Mouse (Mus musculus) T-helper 17 cell (primary cell): ENCODE results near the gene Itgb5.

ENCODE experiments used
- in situ Hi-C, 2 experiments: fragments of 300-600 bp; cut with MboI, MseI; formaldehyde crosslinking; loops; 1 replicate in 1 of 2; 2 replicates in 1 of 2; pipeline ENCODE4 v1.15.1; 2025; ENCODE audit warnings: high pct_unique_total_duplicates in 2 of 2

The Itgb5 gene

DNA sequence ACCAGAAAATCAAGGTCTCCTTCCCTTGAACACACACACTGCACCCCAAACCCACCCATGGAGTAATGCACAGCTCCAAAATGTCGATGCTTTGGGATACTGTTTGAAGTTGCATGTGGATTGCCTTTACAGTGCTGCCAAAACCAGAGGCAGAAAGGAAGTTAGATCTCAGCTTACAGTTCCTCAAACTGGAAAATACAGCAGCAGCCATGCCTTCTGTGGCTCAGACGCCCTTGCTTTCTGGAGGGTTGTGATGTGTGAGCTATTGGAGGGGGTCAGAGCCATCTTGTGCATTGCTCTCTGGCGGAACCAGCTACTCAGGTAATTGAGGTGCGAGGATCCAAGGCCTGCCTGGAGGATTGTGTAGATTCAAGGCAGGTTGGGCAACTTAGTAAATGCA lies 107.4 kb downstream of the Itgb5 start:
- in situ Hi-C loops = no loop called here

DNA sequence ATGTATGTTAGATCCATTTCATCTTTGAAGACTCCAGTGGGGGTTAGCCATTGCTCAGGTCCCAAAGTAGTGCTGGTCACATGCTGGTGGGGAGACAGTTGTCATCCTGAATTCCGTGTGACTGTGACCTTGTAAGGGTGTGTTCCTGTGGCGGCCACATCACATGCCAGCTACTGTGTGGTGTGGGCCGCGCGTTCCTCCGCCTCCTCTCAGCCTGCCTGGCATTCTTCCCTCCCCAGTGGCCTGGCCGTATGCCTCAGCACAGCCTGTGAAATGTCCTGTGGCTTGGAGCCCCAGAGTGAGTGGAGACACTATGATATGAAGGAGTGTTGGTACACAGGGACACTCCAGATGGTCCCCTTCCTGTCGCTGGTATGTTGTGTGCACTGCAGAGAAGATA lies 108.1 kb downstream of the Itgb5 start:
- in situ Hi-C loops = no loop called here

DNA sequence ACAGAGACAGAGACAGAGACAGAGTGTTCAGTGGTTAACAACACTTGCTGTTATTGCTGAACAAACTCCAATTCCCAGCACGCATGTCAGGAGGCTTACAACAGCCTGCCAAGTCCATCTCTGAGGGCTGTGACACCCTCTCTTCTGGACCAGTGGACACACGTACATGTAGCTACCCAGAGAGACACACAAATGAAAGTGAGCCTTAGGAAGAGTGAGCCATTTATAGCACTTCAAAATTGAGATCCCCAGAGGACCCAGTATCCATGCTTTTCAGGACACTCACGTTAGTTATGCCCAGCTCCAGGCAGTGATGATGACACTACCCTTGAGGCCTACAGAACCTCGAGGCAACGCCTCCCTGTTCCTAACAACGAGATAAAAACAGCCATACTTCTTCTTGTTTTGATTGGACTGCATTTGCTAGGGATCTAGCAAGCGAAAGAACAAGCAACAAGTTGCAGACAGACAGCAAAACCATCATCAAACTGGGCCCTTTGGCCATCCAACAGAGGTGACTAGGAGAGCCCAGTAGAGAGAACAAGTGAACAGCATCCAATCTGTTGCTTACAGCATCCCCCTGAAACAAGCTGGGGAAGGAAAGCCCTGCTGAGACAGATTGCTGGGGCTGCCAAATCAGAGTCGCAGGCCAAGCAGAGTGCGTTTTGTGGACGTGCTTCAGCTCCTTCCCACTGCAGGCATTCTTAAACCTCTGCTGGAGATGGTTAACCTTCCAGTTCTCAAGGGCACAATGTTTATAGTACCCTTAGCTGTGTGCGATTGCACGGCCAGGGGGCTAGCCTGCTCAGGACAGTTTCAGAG lies 109.1 kb downstream of the Itgb5 start:
- in situ Hi-C loops = no loop called here

DNA sequence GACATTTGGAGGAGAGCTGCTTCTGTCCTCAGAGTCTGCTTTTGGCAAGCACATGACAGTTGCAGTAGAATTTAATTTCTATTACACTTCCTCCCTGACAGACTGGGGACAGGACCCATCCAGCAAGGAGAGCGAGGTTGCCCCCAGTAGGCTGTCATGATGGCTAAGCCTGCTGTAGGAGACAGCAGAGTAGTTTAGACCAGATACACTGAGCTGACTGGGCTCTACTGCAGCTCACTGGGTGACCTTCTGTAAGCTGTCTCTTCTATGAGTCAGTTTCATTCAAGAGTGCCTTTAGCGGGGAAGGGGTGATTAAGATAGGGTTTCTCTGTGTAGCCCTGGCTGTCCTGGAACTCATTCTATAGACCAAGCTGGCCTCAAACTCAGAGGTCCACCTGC lies 109.7 kb downstream of the Itgb5 start:
- in situ Hi-C loops = no loop called here

DNA sequence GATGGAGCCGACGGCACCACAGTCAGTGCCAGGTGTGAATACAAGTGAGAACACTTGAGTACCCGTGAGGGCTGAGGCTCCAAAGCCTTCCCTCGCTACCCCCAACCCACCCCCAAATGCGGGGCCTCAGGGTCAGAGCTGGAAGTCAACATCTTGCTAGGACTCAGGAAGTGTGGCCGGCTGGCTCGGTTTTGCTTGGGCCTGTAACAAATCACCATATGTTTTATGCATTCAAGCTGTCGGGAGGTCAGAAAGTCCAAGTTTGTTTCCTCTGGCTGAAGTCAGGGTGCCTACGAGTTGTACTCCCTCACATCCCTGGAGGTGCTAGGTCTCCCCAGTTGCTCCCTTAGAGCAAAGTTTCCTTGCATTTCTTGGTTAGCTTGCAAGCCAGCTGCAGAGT lies 110.2 kb downstream of the Itgb5 start:
- in situ Hi-C loops = no loop called here

DNA sequence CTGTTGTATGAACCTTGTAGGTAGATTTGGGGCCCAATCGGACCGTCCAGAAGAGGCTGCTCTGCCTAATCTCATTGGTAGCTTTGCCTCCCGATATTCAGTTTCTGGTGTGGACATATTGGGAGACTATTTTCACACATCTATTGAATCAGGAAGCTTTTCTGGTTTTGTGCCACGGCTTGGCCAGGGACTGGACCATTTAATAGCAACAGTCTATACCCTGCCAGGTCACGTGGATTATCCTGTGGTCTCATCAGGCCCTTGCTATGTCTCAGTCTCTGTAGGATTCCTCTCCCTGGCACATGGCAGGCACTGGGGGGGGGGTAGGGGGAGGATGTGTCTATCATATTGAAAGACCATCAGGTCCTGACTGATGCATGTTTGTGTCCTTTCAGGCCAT lies 110.6 kb downstream of the Itgb5 start:
- in situ Hi-C loops = no loop called here

DNA sequence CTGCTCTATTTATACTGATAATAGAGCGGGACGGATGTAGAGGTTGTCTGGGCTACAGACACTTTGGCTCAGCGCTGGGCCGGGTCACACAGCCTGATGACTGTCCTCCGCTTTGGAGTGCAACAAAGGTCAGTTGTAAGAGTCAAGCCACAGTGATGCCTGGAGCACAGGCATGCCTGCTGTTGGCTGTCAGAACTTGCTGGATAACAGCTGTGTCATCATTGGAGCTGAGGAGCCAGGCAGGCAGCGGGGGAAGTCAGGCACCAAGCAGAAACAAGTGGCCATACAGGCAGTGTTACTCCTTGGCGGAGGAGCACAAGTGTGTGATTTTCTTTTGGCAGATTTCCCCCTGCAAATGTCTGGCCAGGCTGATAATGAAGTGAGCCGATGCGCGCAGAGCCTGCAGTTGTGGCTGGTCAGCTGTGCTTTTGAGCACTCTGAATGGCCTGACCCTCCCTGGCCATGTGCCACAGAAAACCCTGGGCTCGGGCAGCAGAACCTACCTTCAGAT lies 111.9 kb downstream of the Itgb5 start:
- in situ Hi-C loops = no loop called here

DNA sequence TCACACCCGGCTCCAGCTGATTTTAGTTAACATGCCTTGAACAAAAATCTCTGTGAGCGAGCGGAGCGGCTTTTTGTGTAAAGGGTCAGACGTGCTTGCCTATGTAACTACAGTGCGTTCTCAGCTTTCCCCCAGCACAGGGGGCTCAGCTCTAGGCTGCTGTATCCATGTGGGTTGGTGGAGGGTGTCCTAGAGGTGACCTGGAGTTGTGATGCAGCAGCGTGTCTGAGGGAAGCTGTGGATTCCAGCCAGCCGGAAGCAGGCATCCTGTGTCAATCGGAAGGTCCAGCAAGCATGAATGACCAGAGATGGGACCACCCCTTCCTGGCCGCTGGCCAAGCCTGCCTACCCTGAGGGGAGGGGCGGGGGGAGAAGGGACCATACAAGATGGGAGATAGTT lies 112.9 kb downstream of the Itgb5 start:
- in situ Hi-C loops = no loop called here

DNA sequence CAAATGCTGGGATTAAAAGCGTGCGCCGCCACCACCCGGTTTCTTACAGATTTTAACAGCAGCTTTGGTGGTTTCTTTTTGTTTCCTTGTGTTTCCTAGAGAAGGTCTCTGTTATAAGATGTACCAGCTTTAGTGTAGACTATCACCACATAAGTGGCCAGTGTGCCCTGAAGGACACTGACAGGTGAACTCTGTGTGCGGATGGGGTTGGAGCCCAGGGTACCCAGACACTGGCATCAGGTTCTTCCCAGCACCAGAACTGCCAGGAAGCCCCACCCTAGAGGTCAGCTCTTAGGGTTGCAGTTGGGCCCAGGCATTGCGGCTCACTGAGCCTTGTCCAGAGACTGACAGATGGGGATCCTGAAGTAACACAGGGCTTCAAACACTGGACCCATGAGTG lies 113.9 kb downstream of the Itgb5 start:
- in situ Hi-C loops = no loop called here

DNA sequence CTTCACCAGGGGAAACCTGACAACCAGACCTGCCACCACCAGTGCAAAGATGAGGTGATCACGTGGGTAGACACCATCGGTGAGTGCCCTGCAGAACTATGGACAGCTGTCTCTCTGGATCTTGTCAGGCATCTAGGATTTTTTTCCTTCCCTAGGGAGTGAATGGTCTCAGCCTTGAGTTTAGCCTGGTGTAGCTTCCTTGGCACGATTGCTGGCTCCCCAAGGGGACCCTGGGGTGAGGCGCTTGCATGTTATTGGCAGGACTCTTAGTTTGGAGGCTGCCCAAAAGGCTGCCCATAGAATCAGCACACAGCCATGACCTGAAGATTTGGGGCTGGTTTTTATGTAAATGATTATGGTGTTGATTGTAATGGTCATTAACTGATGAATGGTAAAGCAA lies 114.7 kb downstream of the Itgb5 start:
- in situ Hi-C loops = no loop called here

DNA sequence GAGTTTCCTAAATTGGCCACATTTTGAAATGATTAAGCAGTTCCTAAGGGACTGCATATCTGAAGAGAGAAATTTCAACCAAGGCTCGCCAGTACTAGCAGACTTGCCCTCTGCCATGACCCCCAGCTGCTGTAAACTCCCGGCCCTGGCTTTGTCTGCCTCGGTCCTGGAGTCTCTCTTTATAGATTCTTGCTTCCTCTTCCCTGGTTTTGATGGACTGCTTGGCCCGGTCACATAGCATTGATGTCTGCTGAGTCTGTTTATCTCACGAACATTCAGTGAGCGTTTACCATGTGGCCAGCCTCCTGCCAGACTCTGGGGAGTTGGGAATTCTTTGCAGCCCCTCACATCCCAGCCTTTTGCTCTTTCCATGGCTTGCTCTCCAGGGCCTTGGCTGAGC lies 115.3 kb downstream of the Itgb5 start:
- in situ Hi-C loops = loop anchor here (5.0 kb wide), 2 partner anchors 117 to 122 kb away; partner anchors contain the start of gene Itgb5 (in 1 of the 2)

DNA sequence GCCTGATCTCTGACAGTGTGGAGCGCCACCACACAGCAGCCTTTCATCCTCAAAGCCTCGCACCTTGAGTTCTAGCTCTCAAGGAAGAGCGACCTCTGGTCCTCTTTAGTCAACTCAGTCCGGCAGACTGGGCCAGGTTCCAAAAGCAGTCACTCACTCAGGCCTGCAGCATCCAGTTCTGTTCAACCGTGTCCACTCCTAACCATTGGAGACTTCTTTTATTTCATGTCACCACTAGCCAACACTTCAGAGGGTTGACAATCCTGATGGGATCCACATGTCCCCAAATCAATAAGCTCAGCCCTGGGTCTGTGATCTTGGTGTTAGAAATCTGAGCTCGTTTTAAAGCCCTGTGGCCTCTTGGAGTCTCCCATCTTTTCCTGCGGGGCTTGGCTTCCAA lies 116.6 kb downstream of the Itgb5 start:
- in situ Hi-C loops = loop anchor here (5.0 kb wide), 2 partner anchors 119 to 124 kb away; partner anchors contain the start of gene Itgb5 (in 1 of the 2)

DNA sequence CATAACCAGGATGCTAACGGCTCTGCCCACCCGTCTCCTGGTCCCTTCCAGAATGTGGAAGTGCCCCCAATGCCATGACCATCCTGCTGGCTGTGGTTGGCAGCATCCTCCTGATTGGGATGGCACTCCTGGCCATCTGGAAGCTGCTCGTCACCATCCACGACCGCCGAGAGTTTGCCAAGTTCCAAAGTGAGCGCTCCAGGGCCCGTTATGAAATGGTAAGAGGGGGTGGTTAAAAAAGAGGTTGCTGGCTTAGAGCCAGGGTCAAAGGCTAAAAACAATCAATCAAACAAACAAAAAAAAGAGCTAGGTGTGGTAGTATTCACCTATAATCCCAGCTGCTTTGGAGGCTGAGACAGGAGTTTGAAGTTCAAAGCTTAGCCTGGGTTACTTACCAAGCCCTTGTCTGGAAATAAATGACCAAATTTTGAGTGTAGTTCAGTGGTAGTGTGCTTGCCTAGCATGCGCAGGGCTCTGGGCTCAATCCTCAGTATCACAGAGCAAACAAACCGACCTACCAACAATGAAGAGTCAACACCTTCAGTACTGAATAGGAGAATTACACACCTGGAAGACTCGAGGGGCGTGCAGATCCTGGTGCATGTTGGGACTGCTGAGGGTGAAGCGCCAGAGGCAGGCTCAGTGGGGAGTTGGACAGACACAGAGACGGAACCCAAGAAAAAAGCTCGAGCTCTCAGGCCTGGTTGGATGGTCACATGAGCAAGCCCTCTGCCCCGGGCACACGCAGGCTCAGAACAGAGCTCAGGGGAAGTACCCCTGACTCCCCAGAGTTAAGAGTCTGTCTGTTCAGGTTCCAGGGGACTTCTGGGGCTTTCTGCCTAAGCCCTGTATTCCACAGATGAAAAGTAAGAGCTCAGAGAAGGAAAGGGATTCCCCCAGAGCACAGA lies 118.5 kb downstream of the Itgb5 start:
- in situ Hi-C loops = loop anchor here (5.0 kb wide), 2 partner anchors 121 to 126 kb away; partner anchors contain the start of gene Itgb5 (in 1 of the 2)

DNA sequence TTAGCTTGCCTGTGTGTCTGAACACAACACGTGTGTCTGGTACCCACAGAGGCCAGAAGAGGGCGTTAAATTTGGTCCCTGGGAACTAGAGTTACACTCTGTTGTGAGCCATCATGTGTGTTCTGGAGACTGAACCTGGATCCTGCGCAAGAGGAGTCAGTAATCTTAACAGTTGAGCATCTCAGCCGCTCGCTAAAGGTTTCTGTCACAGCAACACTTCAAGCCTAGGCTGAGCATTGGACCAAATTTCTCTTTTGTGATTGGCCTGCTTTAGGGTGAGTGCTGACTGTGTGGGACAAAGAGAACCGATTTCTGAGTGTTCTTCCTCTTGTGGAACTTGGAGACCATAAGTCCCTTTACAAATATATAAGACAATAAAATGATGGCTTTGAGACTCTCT lies 120.9 kb downstream of the Itgb5 start:
- in situ Hi-C loops = loop anchor here in 1 of 2 experiments (25.0 kb wide), 1 partner anchor 1513 kb away; the partner anchor contains the start of gene Pcyt1a

DNA sequence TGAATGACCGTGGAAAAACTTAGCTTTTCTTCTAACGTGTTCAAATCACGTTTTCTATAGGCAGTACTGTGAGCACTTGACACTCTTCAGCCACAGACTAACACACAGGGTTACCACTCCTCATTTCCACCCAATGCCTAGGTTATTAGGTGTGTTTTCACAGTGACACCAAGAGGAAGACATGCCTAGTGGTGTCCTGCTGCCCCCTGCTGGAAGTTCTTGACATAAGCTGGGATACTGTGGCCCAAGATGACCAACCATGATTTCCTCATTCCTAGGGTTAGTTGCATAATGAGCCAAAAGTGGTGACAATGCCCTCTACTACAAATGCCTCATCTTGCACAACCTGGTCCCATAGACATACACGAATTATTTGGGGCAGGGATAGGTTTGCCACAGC lies 121.4 kb downstream of the Itgb5 start:
- in situ Hi-C loops = loop anchor here in 1 of 2 experiments (25.0 kb wide), 1 partner anchor 1514 kb away; the partner anchor contains the start of gene Pcyt1a

DNA sequence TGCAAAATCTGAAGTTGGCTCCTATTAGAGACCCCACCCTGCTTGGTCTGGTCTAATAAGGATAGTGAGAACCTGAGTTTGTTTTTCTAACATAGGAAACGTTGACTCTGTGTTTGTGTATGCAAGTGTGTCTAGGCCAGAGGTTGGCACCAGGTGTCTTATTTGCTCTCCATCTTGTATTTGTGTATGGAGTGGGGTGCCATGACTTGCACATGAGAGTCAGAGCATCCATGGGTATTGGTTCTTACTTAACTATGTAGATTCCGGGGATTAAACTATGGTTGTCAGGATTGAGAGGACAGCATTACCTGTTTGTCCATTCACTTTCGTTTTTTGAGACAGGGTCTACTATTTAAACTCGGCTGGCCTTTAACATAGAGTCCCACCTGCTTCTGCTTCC lies 123.5 kb downstream of the Itgb5 start:
- in situ Hi-C loops = loop anchor here in 1 of 2 experiments (25.0 kb wide), 1 partner anchor 1516 kb away; the partner anchor contains the start of gene Pcyt1a

DNA sequence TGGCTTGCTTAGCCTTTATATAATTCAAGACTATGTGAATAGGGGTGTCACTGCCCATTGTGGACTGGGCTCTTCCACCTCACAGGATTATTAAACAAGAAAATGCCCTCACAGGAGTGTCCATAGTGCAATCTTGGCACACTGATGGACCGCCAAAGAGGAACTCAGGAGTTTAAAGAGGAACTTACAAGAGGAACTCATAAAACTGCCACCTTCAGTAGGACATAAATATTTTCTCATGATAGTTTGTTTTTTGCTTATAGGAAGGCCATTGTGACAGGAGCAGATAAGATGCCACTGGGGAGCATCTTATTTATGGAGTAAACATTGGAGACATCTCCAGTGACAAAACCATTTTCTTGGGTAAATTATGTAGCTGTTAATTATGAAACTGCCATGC lies 125.3 kb downstream of the Itgb5 start:
- in situ Hi-C loops = loop anchor here in 1 of 2 experiments (25.0 kb wide), 1 partner anchor 1517 kb away; the partner anchor contains the start of gene Pcyt1a

DNA sequence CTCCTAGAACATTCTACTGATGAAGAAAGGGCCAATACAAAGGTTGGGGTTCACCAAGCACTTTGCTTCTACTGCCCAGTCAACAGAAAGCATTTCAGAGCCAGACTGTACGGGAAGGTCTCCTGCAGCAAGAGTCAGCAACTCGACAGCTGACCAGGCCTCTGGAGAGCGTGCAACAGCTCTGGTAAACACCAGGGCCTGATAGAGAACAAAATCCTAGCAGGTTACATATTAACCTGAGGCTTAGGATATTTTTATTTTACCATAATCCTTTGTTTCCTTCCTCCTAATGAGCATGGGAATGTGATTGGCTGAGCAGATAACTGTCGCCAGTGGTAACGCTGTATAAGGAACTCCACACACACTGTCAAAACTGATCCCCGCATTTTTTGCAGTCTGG lies 134.0 kb downstream of the Itgb5 start:
- in situ Hi-C loops = loop anchor here in 1 of 2 experiments (25.0 kb wide), 1 partner anchor 1526 kb away; the partner anchor contains the start of gene Pcyt1a

DNA sequence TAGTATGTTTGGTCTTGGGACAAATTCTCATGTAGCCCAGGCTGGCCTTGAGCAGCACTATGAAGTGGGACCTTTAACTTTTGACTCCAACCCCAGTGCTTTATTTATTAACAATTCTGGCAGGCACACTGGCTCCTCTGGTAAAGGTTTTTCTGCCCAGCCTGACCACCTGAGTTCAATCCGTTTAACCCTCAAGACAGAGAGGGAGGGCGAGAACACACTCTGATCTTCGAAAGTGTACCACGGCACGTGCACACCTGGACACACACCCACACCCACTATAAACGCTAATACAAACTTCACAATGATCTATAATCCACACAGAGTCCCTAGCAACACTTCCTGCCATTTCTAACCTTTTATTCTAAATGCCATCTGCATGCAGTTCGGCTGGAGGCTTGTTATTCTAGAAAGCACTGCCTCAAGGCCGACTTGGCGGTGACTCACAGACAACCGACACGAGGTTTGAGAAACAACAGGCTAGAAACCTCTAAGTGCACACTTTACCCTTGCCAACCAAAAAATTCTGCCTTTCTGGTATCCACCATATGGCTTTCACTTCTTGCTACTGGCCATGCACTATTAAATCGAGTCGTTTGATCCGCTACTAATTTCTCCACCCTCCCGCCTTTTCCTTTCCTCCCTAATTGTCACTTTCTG lies 136.5 kb downstream of the Itgb5 start:
- in situ Hi-C loops = loop anchor here in 1 of 2 experiments (25.0 kb wide), 1 partner anchor 1529 kb away; the partner anchor contains the start of gene Pcyt1a

DNA sequence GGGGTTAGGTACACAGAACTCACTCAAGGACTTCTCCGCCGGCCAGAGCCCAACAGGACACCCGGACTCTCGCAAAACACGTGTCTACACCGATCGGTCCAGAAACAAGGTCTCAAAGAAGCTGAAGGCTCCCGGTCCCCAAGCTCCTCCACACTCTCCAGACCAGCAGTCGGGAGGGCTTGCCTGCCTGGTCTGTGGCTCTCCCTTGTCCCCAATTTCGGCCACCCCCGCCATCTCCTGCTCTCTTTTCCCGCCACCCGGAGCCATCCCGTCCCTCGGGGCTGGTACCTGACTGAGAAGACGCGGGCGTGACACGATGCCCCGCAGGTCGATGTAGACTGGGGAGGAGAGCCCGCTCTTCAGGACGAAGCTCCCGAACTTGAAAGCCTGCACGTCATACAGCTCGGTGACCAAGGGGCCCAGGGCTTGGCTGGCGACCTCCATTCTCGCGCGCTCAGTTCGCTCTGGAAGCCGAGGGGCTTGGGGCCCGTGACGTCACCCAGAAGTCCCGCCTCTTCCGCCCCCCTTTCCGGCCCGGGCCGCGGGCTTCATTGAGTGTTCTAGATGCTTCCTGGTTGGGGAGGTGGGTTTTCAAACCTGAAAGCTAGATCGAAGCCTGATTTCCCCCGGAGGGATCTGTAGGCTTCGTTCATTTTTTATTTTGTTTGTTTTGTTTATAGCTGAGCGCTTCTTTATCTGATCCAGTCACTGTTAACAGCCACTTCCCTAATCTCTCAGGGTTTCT lies 137.2 kb downstream of the Itgb5 start, which contains the start of gene Umps:
Gene Umps, minus strand, starts transcription at position 501 of the 745 bp plus-strand sequence.
- in situ Hi-C loops = loop anchor here in 1 of 2 experiments (25.0 kb wide), 1 partner anchor 1529 kb away; the partner anchor contains the start of gene Pcyt1a
